Mouse (Mus musculus) kidney, postnatal 10 days (tissue): ENCODE data around the gene Gm12355.
"Not testable (repeated sequence)": the region's sequence is repeated elsewhere in the genome, so short reads cannot be mapped to it uniquely, and the experiment has no call there.

ENCODE experiments used
- DNase-seq: peaks from one replicate; pipeline ENCODE4 v3.0.0; 2021; ENCODE audit warnings: mixed read lengths

Gm12355 gene

GRCm38 (mm10) chr11:98625611-98626410 is at the start of gene Gm12355, which contains the start of gene Gsdma3:
TSS of gene Gm12355 (minus strand) at chr11:98625661.
TSS of gene Gsdma3 (plus strand) at chr11:98626360.
- no peak for DNase-seq

GRCm38 (mm10) chr11:98673136-98673535 is 47.7 kb upstream of the Gm12355 start:
- peak; percentile 77 for DNase-seq

GRCm38 (mm10) chr11:98672482-98672881 is 47.0 kb upstream of the Gm12355 start:
- DNase-seq: no peak

- DNase-seq: no peak
These were observed 46.4 kb upstream of the Gm12355 start for GRCm38 (mm10) chr11:98671857-98672256.

GRCm38 (mm10) chr11:98671284-98671815 is 45.9 kb upstream of the Gm12355 start:
- DNase-seq: no peak

GRCm38 (mm10) chr11:98668984-98669383 is 43.5 kb upstream of the Gm12355 start:
- no peak for DNase-seq

- DNase-seq: no peak
These were observed 38.6 kb upstream of the Gm12355 start, which contains the start of gene Gsdma for GRCm38 (mm10) chr11:98664091-98664490. TSS of gene Gsdma (plus strand) at chr11:98664351.

GRCm38 (mm10) chr11:98660517-98660916 is 35.1 kb upstream of the Gm12355 start:
- peak; percentile 47 for DNase-seq

- DNase-seq: peak; percentile 72
These were observed 29.6 kb upstream of the Gm12355 start for GRCm38 (mm10) chr11:98655076-98655475.

- DNase-seq: no peak
These were observed 21.0 kb upstream of the Gm12355 start, which contains the start of gene Gsdma2 for GRCm38 (mm10) chr11:98646459-98646858. TSS of gene Gsdma2 (plus strand) at chr11:98646759.

- no peak for DNase-seq
These were observed 20.5 kb upstream of the Gm12355 start for GRCm38 (mm10) chr11:98645946-98646345.

- DNase-seq: no peak
These were observed 19.3 kb upstream of the Gm12355 start for GRCm38 (mm10) chr11:98644757-98645156.

GRCm38 (mm10) chr11:98640091-98640490 is 14.6 kb upstream of the Gm12355 start:
- no peak for DNase-seq

GRCm38 (mm10) chr11:98637501-98637900 is 12.0 kb upstream of the Gm12355 start:
- DNase-seq: no peak

GRCm38 (mm10) chr11:98635312-98635970 is 10.0 kb upstream of the Gm12355 start:
- peak; percentile 45 for DNase-seq

- no peak for DNase-seq
These were observed 5.2 kb upstream of the Gm12355 start for GRCm38 (mm10) chr11:98630646-98631045.

- DNase-seq: no peak
These were observed 3.2 kb upstream of the Gm12355 start for GRCm38 (mm10) chr11:98628706-98629105.

GRCm38 (mm10) chr11:98624381-98624780 is 1.1 kb downstream of the Gm12355 start:
- DNase-seq: not testable (repeated sequence)

- not testable (repeated sequence) for DNase-seq
These were observed 1.5 kb downstream of the Gm12355 start for GRCm38 (mm10) chr11:98623981-98624380.

GRCm38 (mm10) chr11:98620791-98621190 is 4.7 kb downstream of the Gm12355 start:
- no peak for DNase-seq

- peak; percentile 50 for DNase-seq
These were observed 18.7 kb downstream of the Gm12355 start for GRCm38 (mm10) chr11:98606763-98607162.

GRCm38 (mm10) chr11:98604911-98605310 is 20.6 kb downstream of the Gm12355 start:
- DNase-seq: not testable (repeated sequence)

- DNase-seq: no peak
These were observed 21.5 kb downstream of the Gm12355 start for GRCm38 (mm10) chr11:98603953-98604352.
